Mouse (Mus musculus): ENCODE data around the gene Ap1b1. TPM values are rescaled to one million over a fixed set of nuclear protein-coding genes. Genes with fewer than 3 reads are reported as not detected.
A peak's percentile ranks its signal among the peaks of the same experiment; 100 is the strongest.

The Ap1b1 gene
- polyA plus RNA-seq, 1 experiment from 2014 or later: 41.8 TPM

DNA sequence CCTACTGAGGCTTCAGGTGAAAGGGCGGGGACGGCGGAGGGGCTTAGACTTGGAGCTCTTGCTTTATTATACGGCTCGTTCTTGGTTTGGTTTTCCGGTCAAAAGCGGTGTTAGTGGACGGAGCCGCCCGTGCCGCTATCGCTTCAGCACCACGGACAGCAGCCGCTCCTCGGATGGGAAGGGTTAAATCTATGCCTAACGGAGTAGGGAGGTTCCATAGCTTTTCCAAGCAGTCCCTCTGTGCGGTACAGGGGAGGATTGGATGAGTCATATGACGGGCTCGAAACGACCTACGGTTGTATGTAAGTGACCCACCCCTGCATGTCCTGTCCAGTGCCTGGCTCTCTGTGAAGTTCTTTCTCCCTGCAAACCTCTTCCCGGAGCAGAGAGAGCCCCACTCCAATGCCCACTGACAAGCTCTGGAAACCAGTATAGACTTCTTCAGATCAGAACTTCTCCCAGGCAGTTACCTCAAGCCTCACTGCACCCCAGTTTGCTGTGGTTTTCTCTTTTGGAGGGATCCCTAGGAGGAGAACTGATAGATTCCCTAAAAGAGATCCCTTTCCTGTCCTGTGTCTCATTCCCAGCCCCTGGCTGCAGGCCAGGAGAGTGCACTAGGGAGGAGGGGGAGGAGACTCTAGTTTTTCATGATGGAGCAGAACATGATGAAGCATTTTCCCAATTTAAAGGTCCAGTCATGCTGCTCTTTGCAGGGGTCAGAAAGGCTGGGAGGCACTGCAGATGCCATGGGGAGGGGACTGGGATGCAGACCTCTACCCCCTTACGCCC lies 37.2 kb upstream of the Ap1b1 start:
- H3K9me3 ChIP-seq (ENCODE audit: control insufficient read depth, low read length): no peaks in the 10 kb centered on the region
- no peak overlapping the region for H3K4me3 ChIP-seq (ENCODE audit: low read depth, low read length)
- no peak overlapping the region for H3K4me2 ChIP-seq (replicated peaks; ENCODE audit: low read depth)
- ATAC-seq (ENCODE audit: low FRiP score, low TSS enrichment) (no peak), DNase-seq (ENCODE audit: low spot score) (peak; percentile 82)
- H3K9ac ChIP-seq (ENCODE audit: low read length): no peak overlapping the region
- no peak overlapping the region for H3K27ac ChIP-seq (replicated peaks)
- TF ChIP-seq EP300 (optimal IDR thresholded peaks at IDR 0.05) (no peak), CTCF (IDR thresholded peaks at IDR 0.05; ENCODE audit: low read depth) (no peak)
- 8% methylated on average over 23 of the region's 23 CpGs for WGBS
- H3K4me1 ChIP-seq (replicated peaks; ENCODE audit: control insufficient read depth, insufficient read depth): no peaks in the 10 kb centered on the region
- peaks cover 37% of the 10 kb centered on the region for H3K27me3 ChIP-seq (ENCODE audit: control insufficient read depth, insufficient read depth, low read length)
- H3K36me3 ChIP-seq (ENCODE audit: control insufficient read depth, insufficient read depth, low read length): no peaks in the 10 kb centered on the region

GRCm38 (mm10) chr11:4953401-4953800 lies 33.2 kb upstream of the Ap1b1 start:
- Histone ChIP-seq H3K9ac (ENCODE audit: low read length) (no peak overlapping the region), H3K27me3 (ENCODE audit: control insufficient read depth, insufficient read depth, low read length) (peaks cover 17% of the 10 kb centered on the region), H3K4me3 (ENCODE audit: low read depth, low read length) (no peak overlapping the region), H3K36me3 (ENCODE audit: control insufficient read depth, insufficient read depth, low read length) (no peaks in the 10 kb centered on the region), H3K4me2 (replicated peaks; ENCODE audit: low read depth) (no peak overlapping the region), H3K27ac (replicated peaks) (no peak overlapping the region), H3K4me1 (replicated peaks; ENCODE audit: control insufficient read depth, insufficient read depth) (no peaks in the 10 kb centered on the region), H3K9me3 (ENCODE audit: control insufficient read depth, low read length) (no peaks in the 10 kb centered on the region)
- WGBS: 9% methylated on average over 4 of the region's 6 CpGs
- TF ChIP-seq EP300 (optimal IDR thresholded peaks at IDR 0.05): no peak
- TF ChIP-seq CTCF (IDR thresholded peaks at IDR 0.05; ENCODE audit: low read depth): no peak
- DNase-seq (ENCODE audit: low spot score): no peak
- no peak for ATAC-seq (ENCODE audit: low FRiP score, low TSS enrichment)

GRCm38 (mm10) chr11:4953918-4954317 lies 32.7 kb upstream of the Ap1b1 start:
- no peak overlapping the region for H3K4me2 ChIP-seq (replicated peaks; ENCODE audit: low read depth)
- no peak for ATAC-seq (ENCODE audit: low FRiP score, low TSS enrichment)
- WGBS: under 1% methylated on average over 8 of the region's 8 CpGs
- H3K9ac ChIP-seq (ENCODE audit: low read length): 0 out of 2 replicates have a peak overlapping the region, but pooled peaks have one; percentile 8
- no peak overlapping the region for H3K27ac ChIP-seq (replicated peaks)
- no peaks in the 10 kb centered on the region for H3K36me3 ChIP-seq (ENCODE audit: control insufficient read depth, insufficient read depth, low read length)
- DNase-seq (ENCODE audit: low spot score): peak; percentile 50
- H3K27me3 ChIP-seq (ENCODE audit: control insufficient read depth, insufficient read depth, low read length): peaks cover 11% of the 10 kb centered on the region
- H3K4me3 ChIP-seq (ENCODE audit: low read depth, low read length): no peak overlapping the region
- no peaks in the 10 kb centered on the region for H3K4me1 ChIP-seq (replicated peaks; ENCODE audit: control insufficient read depth, insufficient read depth)
- TF ChIP-seq CTCF (IDR thresholded peaks at IDR 0.05; ENCODE audit: low read depth) (no peak), EP300 (optimal IDR thresholded peaks at IDR 0.05) (no peak)
- no peaks in the 10 kb centered on the region for H3K9me3 ChIP-seq (ENCODE audit: control insufficient read depth, low read length)

GRCm38 (mm10) chr11:4963099-4963808 lies 23.4 kb upstream of the Ap1b1 start:
- Histone ChIP-seq H3K27ac (replicated peaks) (no peak overlapping the region), H3K27me3 (ENCODE audit: control insufficient read depth, insufficient read depth, low read length) (no peaks in the 10 kb centered on the region), H3K4me2 (replicated peaks; ENCODE audit: low read depth) (no peak overlapping the region), H3K9me3 (ENCODE audit: control insufficient read depth, low read length) (no peaks in the 10 kb centered on the region), H3K36me3 (ENCODE audit: control insufficient read depth, insufficient read depth, low read length) (no peaks in the 10 kb centered on the region), H3K4me3 (ENCODE audit: low read depth, low read length) (no peak overlapping the region), H3K9ac (ENCODE audit: low read length) (no peak overlapping the region), H3K4me1 (replicated peaks; ENCODE audit: control insufficient read depth, insufficient read depth) (no peaks in the 10 kb centered on the region)
- no peak for TF ChIP-seq EP300 (optimal IDR thresholded peaks at IDR 0.05)
- TF ChIP-seq CTCF (IDR thresholded peaks at IDR 0.05; ENCODE audit: low read depth): no peak
- DNase-seq (ENCODE audit: low spot score): no peak
- 48% methylated on average over 6 of the region's 6 CpGs for WGBS
- ATAC-seq (ENCODE audit: low FRiP score, low TSS enrichment): no peak

DNA sequence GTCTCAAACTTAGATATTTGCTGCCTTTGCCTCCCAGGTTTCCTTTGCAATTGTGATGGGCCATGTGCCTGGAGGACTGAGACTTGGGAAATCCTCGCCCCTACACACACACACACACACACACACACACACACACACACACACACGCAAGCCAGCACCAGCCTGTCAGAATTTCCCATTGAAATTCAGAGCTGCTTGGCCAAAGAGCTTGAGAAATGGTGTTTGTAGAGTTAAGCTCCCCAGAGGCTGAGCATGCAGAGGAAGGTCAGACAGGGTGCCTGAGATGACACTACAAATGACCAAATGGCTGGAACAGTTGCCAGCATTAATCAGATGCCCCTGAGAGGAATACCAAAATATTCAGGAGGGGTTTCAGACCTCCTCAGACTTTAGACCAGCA lies 20.3 kb upstream of the Ap1b1 start:
- H3K9me3 ChIP-seq (ENCODE audit: control insufficient read depth, low read length): no peaks in the 10 kb centered on the region
- no peak overlapping the region for H3K9ac ChIP-seq (ENCODE audit: low read length)
- DNase-seq (ENCODE audit: low spot score) (no peak), ATAC-seq (ENCODE audit: low FRiP score, low TSS enrichment) (no peak)
- no peak for TF ChIP-seq CTCF (IDR thresholded peaks at IDR 0.05; ENCODE audit: low read depth)
- no peak for TF ChIP-seq EP300 (optimal IDR thresholded peaks at IDR 0.05)
- H3K4me2 ChIP-seq (replicated peaks; ENCODE audit: low read depth): no peak overlapping the region
- no peaks in the 10 kb centered on the region for H3K36me3 ChIP-seq (ENCODE audit: control insufficient read depth, insufficient read depth, low read length)
- no peaks in the 10 kb centered on the region for H3K27me3 ChIP-seq (ENCODE audit: control insufficient read depth, insufficient read depth, low read length)
- no peak overlapping the region for H3K4me3 ChIP-seq (ENCODE audit: low read depth, low read length)
- no peaks in the 10 kb centered on the region for H3K4me1 ChIP-seq (replicated peaks; ENCODE audit: control insufficient read depth, insufficient read depth)
- H3K27ac ChIP-seq (replicated peaks): no peak overlapping the region
- WGBS: 52% methylated on average over 2 of the region's 2 CpGs

GRCm38 (mm10) chr11:4966888-4967287 lies 19.7 kb upstream of the Ap1b1 start:
- no peak for TF ChIP-seq EP300 (optimal IDR thresholded peaks at IDR 0.05)
- TF ChIP-seq CTCF (IDR thresholded peaks at IDR 0.05; ENCODE audit: low read depth): no peak
- H3K4me2 ChIP-seq (replicated peaks; ENCODE audit: low read depth): no peak overlapping the region
- 66% methylated on average over 5 of the region's 5 CpGs for WGBS
- no peak overlapping the region for H3K9ac ChIP-seq (ENCODE audit: low read length)
- no peak overlapping the region for H3K27ac ChIP-seq (replicated peaks)
- no peaks in the 10 kb centered on the region for H3K27me3 ChIP-seq (ENCODE audit: control insufficient read depth, insufficient read depth, low read length)
- H3K4me1 ChIP-seq (replicated peaks; ENCODE audit: control insufficient read depth, insufficient read depth): no peaks in the 10 kb centered on the region
- no peaks in the 10 kb centered on the region for H3K9me3 ChIP-seq (ENCODE audit: control insufficient read depth, low read length)
- H3K4me3 ChIP-seq (ENCODE audit: low read depth, low read length): no peak overlapping the region
- ATAC-seq (ENCODE audit: low FRiP score, low TSS enrichment) (no peak), DNase-seq (ENCODE audit: low spot score) (no peak)
- no peaks in the 10 kb centered on the region for H3K36me3 ChIP-seq (ENCODE audit: control insufficient read depth, insufficient read depth, low read length)
